Mouse (Mus musculus): ENCODE results near the gene Olfr239. TPM values are rescaled to one million over a fixed set of nuclear protein-coding genes. Genes with fewer than 3 reads are reported as not detected.
"Not testable (repeated sequence)": the region's sequence is repeated elsewhere in the genome, so short reads cannot be mapped to it uniquely, and the experiment has no call there.

The Olfr239 gene
- total RNA-seq (2021), result not detected
- long read RNA-seq, result 0 reads

GRCm38 (mm10) chr17:33191002-33191401 lies at the start of gene Olfr239:
Olfr239 (plus strand) TSS chr17:33191302.
- DNase-seq (ENCODE audit: low spot score in 2 of 2), result not testable (repeated sequence)

- DNase-seq (ENCODE audit: low spot score in 2 of 2), result not testable (repeated sequence)
Measured at GRCm38 (mm10) chr17:33168147-33168546, 23.0 kb upstream of the Olfr239 start, which contains the start of gene Olfr55. Olfr55 (plus strand) TSS chr17:33168447.

GRCm38 (mm10) chr17:33221590-33221989 lies 30.5 kb downstream of the Olfr239 start, which contains the start of gene Olfr1564:
Olfr1564 (minus strand) TSS chr17:33221690.
- DNase-seq (ENCODE audit: low spot score in 2 of 2), result no peak

- DNase-seq (ENCODE audit: low spot score in 2 of 2), result not testable (repeated sequence)
Measured at GRCm38 (mm10) chr17:33236646-33237045, 45.5 kb downstream of the Olfr239 start.

Other genes with a start within 250 kb of the Olfr239 start
- 10 to 100 TPM; 20.9 to 23.1 TPM for gene Cyp4f13, start 243.9 kb upstream of the Olfr239 start, total RNA-seq (2021)
- 1 to 10 TPM; 5.1 to 6.2 TPM for gene Zfp472, start 225.5 kb upstream of the Olfr239 start, total RNA-seq (2021)
- gene Zfp952, start 198.2 kb upstream of the Olfr239 start, total RNA-seq (2021), result 10 to 100 TPM; 17.0 to 19.3 TPM
- gene Zfp763, start 157.9 kb upstream of the Olfr239 start, total RNA-seq (2021), result 10 to 100 TPM; 16.3 to 23.5 TPM
- gene 4921501E09Rik, start 123.2 kb upstream of the Olfr239 start, total RNA-seq (2021), result not detected
- gene Zfp563, start 102.0 kb upstream of the Olfr239 start, total RNA-seq (2021), result 10 to 100 TPM; 21.7 TPM
- 1 to 10 TPM; 3.6 to 3.7 TPM for gene Morc2b, start 51.6 kb upstream of the Olfr239 start, total RNA-seq (2021)
- not detected for gene Olfr55, start 22.9 kb upstream of the Olfr239 start, total RNA-seq (2021)
- gene Olfr1564, start 30.4 kb downstream of the Olfr239 start, total RNA-seq (2021), result 1 to 10 TPM in 1 of 2 experiments, under 1 TPM in 1; 0.79 to 1.3 TPM
- gene Zfp955a, start 63.8 kb downstream of the Olfr239 start, total RNA-seq (2021), result 10 to 100 TPM; 12.3 to 12.4 TPM
- under 1 TPM in 1 of 2 experiments, not detected in 1; 0.05 TPM for gene Olfr63, start 73.4 kb downstream of the Olfr239 start, total RNA-seq (2021)
- gene Zfp955b, start 98.2 kb downstream of the Olfr239 start, total RNA-seq (2021), result 10 to 100 TPM; 29.1 to 31.9 TPM
- 10 to 100 TPM; 20.1 to 20.5 TPM for gene Zfp81, start 167.6 kb downstream of the Olfr239 start, total RNA-seq (2021)
- gene Zfp101, start 203.3 kb downstream of the Olfr239 start, total RNA-seq (2021), result 10 to 100 TPM; 11.4 to 12.7 TPM
- not detected for gene Actl9, start 241.6 kb downstream of the Olfr239 start, total RNA-seq (2021)